Mouse (Mus musculus) limb, embryonic 15.5 days (tissue): ENCODE data around the gene Cdh8. TPM values are rescaled to one million over a fixed set of nuclear protein-coding genes. Genes with fewer than 3 reads are reported as not detected.
"Not testable (repeated sequence)": the region's sequence is repeated elsewhere in the genome, so short reads cannot be mapped to it uniquely, and the experiment has no call there.

Experiments used
- ATAC-seq: fragments of 200-750 bp; cut with Nextera tagmentation; 2 replicates; pipeline ENCODE4 v1.8.0; 2017; ENCODE audit warnings: low read depth, moderate TSS enrichment; ENCODE audit not compliant: insufficient number of reproducible peaks, low FRiP score, low TSS enrichment
- H3K27ac ChIP-seq: fragments of 300-500 bp; sonication (generic); 2 replicates; pipeline ENCODE4 v1.5.1; 2015; ENCODE audit warnings: moderate library complexity, mild to moderate bottlenecking, inconsistent platforms
- H3K27me3 ChIP-seq: fragments of 300-500 bp; sonication (generic); 2 replicates; pipeline ENCODE4 v1.6.1; 2015; ENCODE audit warnings: inconsistent platforms
- H3K36me3 ChIP-seq: fragments of 300-500 bp; sonication (generic); 2 replicates; pipeline ENCODE4 v1.6.1; 2015; ENCODE audit warnings: inconsistent platforms
- H3K4me1 ChIP-seq: fragments of 300-500 bp; sonication (generic); 2 replicates; pipeline ENCODE4 v1.6.1; 2015; ENCODE audit warnings: inconsistent platforms
- H3K4me2 ChIP-seq: fragments of 300-500 bp; sonication (generic); 2 replicates; pipeline ENCODE4 v1.6.1; 2015; ENCODE audit warnings: mild to moderate bottlenecking, inconsistent platforms
- H3K4me3 ChIP-seq: fragments of 300-500 bp; sonication (generic); 2 replicates; pipeline ENCODE4 v1.5.1; 2015; ENCODE audit warnings: mild to moderate bottlenecking, inconsistent platforms
- H3K9ac ChIP-seq: fragments of 300-500 bp; sonication (generic); 2 replicates; pipeline ENCODE4 v1.6.1; 2015; ENCODE audit warnings: inconsistent platforms
- H3K9me3 ChIP-seq: fragments of 300-500 bp; sonication (generic); 2 replicates; pipeline ENCODE4 v1.6.1; 2016; ENCODE audit warnings: inconsistent platforms
- WGBS: fragments of 180-500 bp; shearing (Covaris S2); methylation state at CpG from one replicate; pipeline ENCODE4 v1.1.7; 2015; 5-methylcytosine and 5-hydroxymethylcytosine counted together
- polyA plus RNA-seq: library from polyadenylated mRNA; unstranded; fragments of >200 nt; fragmentation: Nextera tagmentation; extraction: Ambion mirVana; gene quantifications from 2 replicates; pipeline ENCODE4 v1.2.1, GENCODE M21; 2015

Cdh8 gene
- polyA plus RNA-seq, 1 experiment from 2014 or later = 2.1 TPM

- H3K36me3 ChIP-seq = no peaks in the 10 kb centered on the region
- no peaks in the 10 kb centered on the region for H3K27me3 ChIP-seq
- no peaks in the 10 kb centered on the region for H3K4me1 ChIP-seq
- H3K4me2 ChIP-seq = no peak overlapping the region
- no peak overlapping the region for H3K27ac ChIP-seq
- 77% methylated on average over 3 of the region's 3 CpGs for WGBS
- H3K9ac ChIP-seq = no peak overlapping the region
- no peak for ATAC-seq
- H3K4me3 ChIP-seq = no peak overlapping the region
- H3K9me3 ChIP-seq = no peaks in the 10 kb centered on the region
These were observed 149.1 kb downstream of the Cdh8 start for GRCm38 (mm10) chr8:99267133-99267532.

DNA sequence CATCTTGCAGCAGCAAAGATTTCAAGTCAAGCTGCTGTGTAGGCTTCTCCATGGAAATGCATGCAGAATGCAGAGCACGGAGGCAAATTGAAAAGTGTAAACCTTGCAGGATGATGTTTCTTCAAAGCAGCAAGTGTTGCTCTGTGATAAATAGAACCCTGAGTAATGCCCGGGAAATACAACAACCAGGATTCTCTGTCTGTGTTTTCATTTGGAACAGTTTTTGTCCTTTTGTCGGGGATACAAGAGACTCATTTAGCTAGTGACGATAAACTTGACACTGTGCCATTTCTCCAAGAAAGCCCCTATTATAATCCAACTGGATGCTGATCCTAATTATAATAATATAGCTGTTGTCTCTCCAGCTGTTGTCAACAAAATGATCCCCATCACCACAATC is 181.9 kb downstream of the Cdh8 start:
- Histone ChIP-seq H3K9me3 (no peaks in the 10 kb centered on the region), H3K36me3 (no peaks in the 10 kb centered on the region), H3K4me2 (no peak overlapping the region), H3K27ac (no peak overlapping the region), H3K4me1 (no peaks in the 10 kb centered on the region), H3K4me3 (no peak overlapping the region), H3K9ac (no peak overlapping the region), H3K27me3 (no peaks in the 10 kb centered on the region)
- 80% methylated on average over 4 of the region's 4 CpGs for WGBS
- ATAC-seq = no peak

GRCm38 (mm10) chr8:99223697-99224096 is 192.6 kb downstream of the Cdh8 start:
- WGBS = 50% methylated on average over 6 of the region's 6 CpGs
- Histone ChIP-seq H3K27ac (no peak overlapping the region), H3K36me3 (no peaks in the 10 kb centered on the region), H3K4me2 (no peak overlapping the region), H3K9me3 (no peaks in the 10 kb centered on the region), H3K9ac (no peak overlapping the region), H3K27me3 (no peaks in the 10 kb centered on the region), H3K4me3 (no peak overlapping the region), H3K4me1 (no peaks in the 10 kb centered on the region)
- ATAC-seq = no peak

DNA sequence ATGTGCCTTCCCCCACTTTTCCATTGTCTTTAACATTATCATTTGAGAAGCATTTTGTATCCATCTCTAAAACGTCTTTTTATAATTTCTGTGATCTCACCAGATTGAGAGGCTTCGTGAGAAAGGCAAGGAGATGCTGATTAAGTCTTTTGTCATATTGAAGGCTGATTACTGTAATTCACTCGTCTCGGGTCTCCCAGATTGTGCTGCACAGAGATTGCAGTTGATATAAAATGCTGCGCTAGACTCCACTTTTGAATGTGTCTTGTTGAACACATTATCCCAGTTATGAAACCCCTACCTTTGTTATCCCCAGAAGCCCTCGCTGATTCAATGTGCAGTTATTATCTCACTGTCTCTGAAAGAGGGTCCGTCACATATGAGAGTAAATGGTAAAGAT is 211.1 kb downstream of the Cdh8 start:
- no peak for ATAC-seq
- no peak overlapping the region for H3K4me2 ChIP-seq

GRCm38 (mm10) chr8:99190643-99191042 is 225.6 kb downstream of the Cdh8 start:
- H3K27ac ChIP-seq = no peak overlapping the region
- WGBS = 82% methylated on average over 2 of the region's 2 CpGs

More for the DNA sequence above, 211.1 kb downstream of the Cdh8 start:
- Histone ChIP-seq H3K27ac (no peak overlapping the region), H3K9me3 (no peaks in the 10 kb centered on the region), H3K4me1 (no peaks in the 10 kb centered on the region), H3K4me3 (no peak overlapping the region), H3K27me3 (no peaks in the 10 kb centered on the region), H3K36me3 (no peaks in the 10 kb centered on the region), H3K9ac (no peak overlapping the region)
- 79% methylated on average over 7 of the region's 7 CpGs for WGBS

GRCm38 (mm10) chr8:99186879-99187278 is 229.4 kb downstream of the Cdh8 start:
- no peak overlapping the region for H3K4me2 ChIP-seq
- ATAC-seq = no peak
- H3K9ac ChIP-seq = no peak overlapping the region
- H3K36me3 ChIP-seq = no peaks in the 10 kb centered on the region
- no peak overlapping the region for H3K4me3 ChIP-seq
- no peaks in the 10 kb centered on the region for H3K9me3 ChIP-seq
- H3K4me1 ChIP-seq = no peaks in the 10 kb centered on the region
- no peaks in the 10 kb centered on the region for H3K27me3 ChIP-seq
- no peak overlapping the region for H3K27ac ChIP-seq
- 92% methylated on average over 5 of the region's 5 CpGs for WGBS

More at GRCm38 (mm10) chr8:99190643-99191042, 225.6 kb downstream of the Cdh8 start:
- Histone ChIP-seq H3K4me2 (no peak overlapping the region), H3K36me3 (no peaks in the 10 kb centered on the region), H3K9ac (no peak overlapping the region), H3K27me3 (no peaks in the 10 kb centered on the region), H3K4me1 (no peaks in the 10 kb centered on the region), H3K4me3 (no peak overlapping the region), H3K9me3 (no peaks in the 10 kb centered on the region)
- ATAC-seq = no peak

GRCm38 (mm10) chr8:99184186-99184585 is 232.1 kb downstream of the Cdh8 start:
- Histone ChIP-seq H3K9ac (no peak overlapping the region), H3K9me3 (no peaks in the 10 kb centered on the region), H3K4me1 (no peaks in the 10 kb centered on the region), H3K4me3 (no peak overlapping the region), H3K36me3 (no peaks in the 10 kb centered on the region), H3K27me3 (no peaks in the 10 kb centered on the region), H3K4me2 (no peak overlapping the region), H3K27ac (no peak overlapping the region)
- ATAC-seq = no peak

DNA sequence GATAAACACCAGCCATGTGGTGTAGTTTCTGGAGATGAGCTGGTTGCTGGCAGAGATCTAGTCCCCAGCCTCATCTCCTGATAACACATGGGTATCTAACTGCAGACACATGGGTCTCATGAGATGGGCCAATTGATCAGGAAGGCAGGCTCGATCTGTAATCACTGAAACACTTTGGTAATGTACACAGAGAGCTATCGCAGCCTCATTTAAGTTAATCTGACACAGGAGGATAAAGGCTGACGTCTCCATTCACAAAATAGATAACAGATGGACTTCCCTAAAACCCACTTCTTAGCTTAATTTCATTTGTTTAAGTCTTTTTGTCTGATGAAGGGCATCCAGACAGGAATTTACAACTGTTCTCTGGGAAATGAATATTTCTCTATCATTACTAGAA is 249.3 kb downstream of the Cdh8 start:
- H3K4me1 ChIP-seq = no peaks in the 10 kb centered on the region
- H3K9ac ChIP-seq = no peak overlapping the region
- no peaks in the 10 kb centered on the region for H3K9me3 ChIP-seq
- WGBS = 63% methylated on average over 3 of the region's 3 CpGs
- H3K36me3 ChIP-seq = no peaks in the 10 kb centered on the region
- no peak overlapping the region for H3K27ac ChIP-seq
- no peak for ATAC-seq
- H3K4me2 ChIP-seq = no peak overlapping the region
- no peaks in the 10 kb centered on the region for H3K27me3 ChIP-seq
- no peak overlapping the region for H3K4me3 ChIP-seq

DNA sequence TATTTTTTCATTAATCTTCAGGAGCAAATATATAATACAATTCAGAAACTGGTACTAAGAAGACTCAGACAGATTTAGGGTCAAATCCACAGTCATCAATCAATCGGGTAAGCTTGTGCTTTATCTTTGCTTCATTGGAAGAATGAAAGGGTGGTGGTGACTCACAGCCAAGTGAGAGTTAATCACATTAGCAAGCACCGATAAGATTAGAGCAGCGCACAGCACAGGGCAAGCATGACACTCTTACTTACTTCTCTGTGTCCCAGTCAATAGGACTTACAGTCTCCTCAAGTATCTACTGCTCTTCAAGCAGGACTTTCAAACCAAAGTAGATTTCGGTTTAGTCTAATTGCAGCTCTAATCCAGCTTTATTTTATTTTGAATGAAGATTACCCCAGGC is 254.6 kb downstream of the Cdh8 start:
- H3K4me1 ChIP-seq = no peaks in the 10 kb centered on the region
- no peak for ATAC-seq
- no peak overlapping the region for H3K4me2 ChIP-seq
- no peak overlapping the region for H3K27ac ChIP-seq
- H3K4me3 ChIP-seq = no peak overlapping the region
- H3K9ac ChIP-seq = no peak overlapping the region
- no peaks in the 10 kb centered on the region for H3K9me3 ChIP-seq
- WGBS = 73% methylated on average over 4 of the region's 4 CpGs
- no peaks in the 10 kb centered on the region for H3K27me3 ChIP-seq
- no peaks in the 10 kb centered on the region for H3K36me3 ChIP-seq

DNA sequence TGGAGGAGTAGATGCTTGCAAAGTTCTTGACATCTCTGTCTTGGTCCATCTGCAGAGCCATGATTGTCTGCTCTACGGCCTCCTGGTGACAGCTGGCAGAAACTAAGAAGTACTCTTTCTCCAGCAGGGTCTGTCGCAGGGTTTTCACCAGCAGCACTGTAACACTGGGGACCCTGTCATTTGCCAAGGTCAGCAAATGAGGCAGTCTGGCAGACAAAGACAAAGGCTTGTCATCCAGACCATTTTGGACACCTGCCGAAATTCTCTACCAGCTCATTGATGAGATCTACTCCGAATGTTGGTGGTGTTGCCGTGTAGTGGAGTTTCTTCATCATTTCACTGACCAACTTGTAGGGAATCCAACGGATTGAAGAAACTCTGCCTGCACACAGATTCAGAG is 270.8 kb downstream of the Cdh8 start:
- no peaks in the 10 kb centered on the region for H3K27me3 ChIP-seq
- WGBS = 88% methylated on average over 6 of the region's 6 CpGs
- H3K9ac ChIP-seq = no peak overlapping the region
- H3K4me3 ChIP-seq = no peak overlapping the region
- H3K4me1 ChIP-seq = no peaks in the 10 kb centered on the region
- no peak for ATAC-seq
- no peaks in the 10 kb centered on the region for H3K9me3 ChIP-seq
- H3K4me2 ChIP-seq = no peak overlapping the region
- no peak overlapping the region for H3K27ac ChIP-seq
- no peaks in the 10 kb centered on the region for H3K36me3 ChIP-seq

DNA sequence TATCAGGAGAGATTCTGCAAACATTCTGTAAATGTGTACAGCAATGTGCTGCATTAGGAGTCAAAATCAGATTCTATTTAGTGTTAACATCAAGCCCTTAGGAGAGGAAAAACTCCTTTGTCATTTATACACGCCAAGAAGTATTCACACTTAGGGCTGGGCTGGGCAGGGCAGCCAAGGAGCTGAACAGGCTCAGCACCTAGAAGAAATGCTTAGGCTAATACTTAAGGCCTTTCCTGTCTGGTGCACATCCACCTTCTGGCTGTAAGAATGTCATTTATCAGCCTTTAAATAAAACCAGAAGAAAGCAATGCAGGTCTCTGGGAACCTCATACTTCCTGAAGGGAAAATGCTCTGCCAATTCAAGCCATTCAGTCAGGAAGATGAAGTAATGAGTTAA is 271.5 kb downstream of the Cdh8 start:
- not testable (repeated sequence) for H3K36me3 ChIP-seq, H3K4me3 ChIP-seq, H3K4me1 ChIP-seq, H3K27ac ChIP-seq, ATAC-seq, H3K4me2 ChIP-seq, H3K27me3 ChIP-seq, H3K9ac ChIP-seq, H3K9me3 ChIP-seq
- WGBS = 48% methylated on average over 1 of the region's 1 CpGs

- 80% methylated on average over 2 of the region's 2 CpGs for WGBS
- ATAC-seq = no peak
- no peaks in the 10 kb centered on the region for H3K36me3 ChIP-seq
- H3K27me3 ChIP-seq = no peaks in the 10 kb centered on the region
- no peak overlapping the region for H3K4me2 ChIP-seq
- H3K4me3 ChIP-seq = no peak overlapping the region
- no peaks in the 10 kb centered on the region for H3K4me1 ChIP-seq
- H3K9ac ChIP-seq = no peak overlapping the region
- H3K9me3 ChIP-seq = no peaks in the 10 kb centered on the region
- H3K27ac ChIP-seq = no peak overlapping the region
These were observed 317.8 kb downstream of the Cdh8 start for GRCm38 (mm10) chr8:99098453-99098852.

- Histone ChIP-seq H3K4me2 (no peak overlapping the region), H3K27ac (no peak overlapping the region), H3K4me1 (no peaks in the 10 kb centered on the region), H3K9ac (no peak overlapping the region), H3K36me3 (no peaks in the 10 kb centered on the region), H3K27me3 (no peaks in the 10 kb centered on the region), H3K9me3 (no peaks in the 10 kb centered on the region), H3K4me3 (no peak overlapping the region)
- no peak for ATAC-seq
These were observed 364.9 kb downstream of the Cdh8 start for GRCm38 (mm10) chr8:99051344-99051743.
